In genomic region chr19:6279481-6280144, GRCm38 (mm10) we compare ENCODE assay signal across 10 mouse cellular contexts. TPM values are rescaled to one million over a fixed set of nuclear protein-coding genes. Genes with fewer than 3 reads are reported as not detected.
DNase-seq lines count a peak whose midpoint lies in the region; ATAC-seq lines count a peak whose summit lies in the region.
"Had no signal": no experiment of that assay in that cellular context is flagged by ENCODE, and none has a peak within 500 bp of the region (broad histone marks: within the 10 kb centered on the region; RNA-seq: fewer than 3 reads in every experiment).

No protein-coding gene starts in this region.

- peak overlapping the region; percentile 62; the same call in 1 of the 2 replicates for H3K4me2 ChIP-seq in kidney, embryonic 14.5 days (replicated peaks; ENCODE audit: low read depth, low read length)
- H3K4me2 ChIP-seq in embryonic facial prominence, embryonic 11.5 days (ENCODE audit: low read depth, low read length) = peak overlapping the region; percentile 93
- H3K4me2 ChIP-seq in hindbrain, embryonic 14.5 days (replicated peaks) = peak overlapping the region; percentile 97
- peak overlapping the region; percentile 81 for H3K4me2 ChIP-seq in midbrain, embryonic 13.5 days (replicated peaks)

- H3K9me3 ChIP-seq in kidney, embryonic 14.5 days (ENCODE audit: control insufficient read depth, low read length) = no peaks in the 10 kb centered on the region
- H3K9me3 ChIP-seq in embryonic facial prominence, embryonic 11.5 days (replicated peaks; ENCODE audit: control insufficient read depth, low read length) = no peaks in the 10 kb centered on the region
- no peaks in the 10 kb centered on the region for H3K9me3 ChIP-seq in hindbrain, embryonic 14.5 days (ENCODE audit: control insufficient read depth, low read length)
- no peaks in the 10 kb centered on the region for H3K9me3 ChIP-seq in midbrain, embryonic 13.5 days
- H3K9me3 ChIP-seq: G1E had no signal

- DNase-seq in kidney, postnatal 14 days = no peak
- DNase-seq in embryonic facial prominence, embryonic 11.5 days (ENCODE audit: low spot score) = no peak
- DNase-seq in hindbrain, embryonic 14.5 days (ENCODE audit: low spot score) = no peak
- no peak for DNase-seq in thymus, postnatal 36 days
- DNase-seq in c-Kit-positive CD71-positive TER-119-positive erythroid progenitor cells, embryonic 14.5 days (ENCODE audit: low spot score) = no peak

- 82% methylated on average over 6 of the region's 6 CpGs for WGBS in kidney, embryonic 14.5 days
- 93% methylated on average over 6 of the region's 6 CpGs for WGBS in embryonic facial prominence, embryonic 11.5 days
- 84% methylated on average over 6 of the region's 6 CpGs for WGBS in hindbrain, embryonic 14.5 days
- 97% methylated on average over 6 of the region's 6 CpGs for WGBS in midbrain, embryonic 13.5 days

- no peaks in the 10 kb centered on the region for H3K27me3 ChIP-seq in kidney, embryonic 14.5 days (ENCODE audit: control insufficient read depth, insufficient read depth, low read length)
- no peaks in the 10 kb centered on the region for H3K27me3 ChIP-seq in embryonic facial prominence, embryonic 11.5 days (ENCODE audit: control insufficient read depth, insufficient read depth, low read length)
- no peaks in the 10 kb centered on the region for H3K27me3 ChIP-seq in hindbrain, embryonic 14.5 days (ENCODE audit: control insufficient read depth, insufficient read depth, low read length)
- H3K27me3 ChIP-seq in midbrain, embryonic 13.5 days = no peaks in the 10 kb centered on the region

- H3K36me3 ChIP-seq in kidney, embryonic 14.5 days (ENCODE audit: control insufficient read depth, insufficient read depth, low read length) = peaks cover 46% of the 10 kb centered on the region
- H3K36me3 ChIP-seq in embryonic facial prominence, embryonic 11.5 days (replicated peaks; ENCODE audit: control insufficient read depth, insufficient read depth, low read depth, low read length) = peaks cover 4% of the 10 kb centered on the region
- H3K36me3 ChIP-seq in hindbrain, embryonic 14.5 days (replicated peaks; ENCODE audit: control insufficient read depth, insufficient read depth) = peaks cover 41% of the 10 kb centered on the region
- H3K36me3 ChIP-seq in midbrain, embryonic 13.5 days = peaks cover 44% of the 10 kb centered on the region

- peak overlapping the region; percentile 37; the same call in 1 of the 2 replicates for H3K9ac ChIP-seq in kidney, embryonic 14.5 days (ENCODE audit: low read depth, low read length)
- peak overlapping the region; percentile 33 for H3K9ac ChIP-seq in embryonic facial prominence, embryonic 11.5 days (replicated peaks; ENCODE audit: low read length)
- H3K9ac ChIP-seq in hindbrain, embryonic 14.5 days = peak overlapping the region; percentile 84
- H3K9ac ChIP-seq in midbrain, embryonic 13.5 days (replicated peaks) = peak overlapping the region; percentile 89

- ATAC-seq in kidney, embryonic 14.5 days (ENCODE audit: low FRiP score, low TSS enrichment) = no peak
- no peak for ATAC-seq in embryonic facial prominence, embryonic 11.5 days (replicated peaks; ENCODE audit: insufficient number of reproducible peaks, low FRiP score, low TSS enrichment, low read depth)
- no peak for ATAC-seq in hindbrain, embryonic 14.5 days (ENCODE audit: low FRiP score)
- no peak for ATAC-seq in midbrain, embryonic 13.5 days
- no peak for ATAC-seq in monocyte, adult 5-6 weeks (replicated peaks; ENCODE audit: insufficient number of reproducible peaks, low FRiP score, low TSS enrichment, poor library complexity, severe bottlenecking)

- no peak overlapping the region for H3K27ac ChIP-seq in kidney, embryonic 14.5 days (ENCODE audit: low read depth, low read length)
- no peak overlapping the region for H3K27ac ChIP-seq in embryonic facial prominence, embryonic 11.5 days (replicated peaks; ENCODE audit: low read depth, low read length)
- no peak overlapping the region for H3K27ac ChIP-seq in hindbrain, embryonic 14.5 days
- no peak overlapping the region for H3K27ac ChIP-seq in midbrain, embryonic 13.5 days

- no peak overlapping the region for H3K4me3 ChIP-seq in kidney, embryonic 14.5 days (ENCODE audit: low read length)
- H3K4me3 ChIP-seq in embryonic facial prominence, embryonic 11.5 days (ENCODE audit: low read depth, low read length) = no peak overlapping the region
- H3K4me3 ChIP-seq in hindbrain, embryonic 14.5 days (replicated peaks; ENCODE audit: low read length) = peak overlapping the region; percentile 85; the same call in 1 of the 2 replicates
- peak overlapping the region; percentile 81 for H3K4me3 ChIP-seq in midbrain, embryonic 13.5 days (replicated peaks)

- H3K4me1 ChIP-seq in kidney, embryonic 14.5 days (ENCODE audit: control insufficient read depth, insufficient read depth, low read length) = peaks cover 28% of the 10 kb centered on the region
- peaks cover 5% of the 10 kb centered on the region for H3K4me1 ChIP-seq in embryonic facial prominence, embryonic 11.5 days (ENCODE audit: control insufficient read depth, insufficient read depth, low read length)
- peaks cover 35% of the 10 kb centered on the region for H3K4me1 ChIP-seq in hindbrain, embryonic 14.5 days (replicated peaks; ENCODE audit: control insufficient read depth, insufficient read depth, low read length)
- peaks cover 47% of the 10 kb centered on the region for H3K4me1 ChIP-seq in midbrain, embryonic 13.5 days (replicated peaks)

RNA-seq across cellular contexts. Expression of gene Ehd1, which starts 3.1 kb away (rescaled TPM):
- polyA plus RNA-seq in kidney, embryonic 14.5 days (2014; fragmentation: Nextera tagmentation; extraction: Ambion mirVana) = 38.3 and 46.0 TPM in 2 replicates
- 50.9 and 58.1 TPM in 2 replicates for polyA plus RNA-seq in embryonic facial prominence, embryonic 11.5 days (2014; fragmentation: Nextera tagmentation; extraction: Ambion mirVana)
- polyA plus RNA-seq in hindbrain, embryonic 14.5 days (2014; fragmentation: Nextera tagmentation; extraction: Ambion mirVana) = 80.0 and 84.9 TPM in 2 replicates
- polyA plus RNA-seq in midbrain, embryonic 13.5 days (2015; fragmentation: Nextera tagmentation; extraction: Ambion mirVana) = 89.7 and 93.8 TPM in 2 replicates
- total RNA-seq in monocyte, adult 5-6 weeks (2017) = 40.8 to 62.5 TPM (median 59.6 TPM) in 3 replicates

RNA-seq across cellular contexts. Expression of gene Cdc42bpg, which starts 26.6 kb away (rescaled TPM):
- 0.89 and 2.0 TPM in 2 replicates for polyA plus RNA-seq in kidney, embryonic 14.5 days (2014; fragmentation: Nextera tagmentation; extraction: Ambion mirVana)
- polyA plus RNA-seq in embryonic facial prominence, embryonic 11.5 days (2014; fragmentation: Nextera tagmentation; extraction: Ambion mirVana) = 0.43 and 0.61 TPM in 2 replicates
- 0.56 and 0.63 TPM in 2 replicates for polyA plus RNA-seq in hindbrain, embryonic 14.5 days (2014; fragmentation: Nextera tagmentation; extraction: Ambion mirVana)
- 0.39 and 0.46 TPM in 2 replicates for polyA plus RNA-seq in midbrain, embryonic 13.5 days (2015; fragmentation: Nextera tagmentation; extraction: Ambion mirVana)
- total RNA-seq in monocyte, adult 5-6 weeks (2017) = 1.9 to 4.3 TPM (median 2.2 TPM) in 3 replicates

RNA-seq across cellular contexts. Expression of gene Atg2a, which starts 38.1 kb away (rescaled TPM):
- polyA plus RNA-seq in kidney, embryonic 14.5 days (2014; fragmentation: Nextera tagmentation; extraction: Ambion mirVana) = 7.2 and 12.4 TPM in 2 replicates
- 6.5 and 7.7 TPM in 2 replicates for polyA plus RNA-seq in embryonic facial prominence, embryonic 11.5 days (2014; fragmentation: Nextera tagmentation; extraction: Ambion mirVana)
- 14.5 and 14.8 TPM in 2 replicates for polyA plus RNA-seq in hindbrain, embryonic 14.5 days (2014; fragmentation: Nextera tagmentation; extraction: Ambion mirVana)
- polyA plus RNA-seq in midbrain, embryonic 13.5 days (2015; fragmentation: Nextera tagmentation; extraction: Ambion mirVana) = 11.4 and 12.4 TPM in 2 replicates
- 32.7 to 41.0 TPM (median 33.2 TPM) in 3 replicates for total RNA-seq in monocyte, adult 5-6 weeks (2017)

RNA-seq across cellular contexts. Expression of gene Ppp2r5b, which starts 43.9 kb away (rescaled TPM):
- 16.4 and 19.7 TPM in 2 replicates for polyA plus RNA-seq in kidney, embryonic 14.5 days (2014; fragmentation: Nextera tagmentation; extraction: Ambion mirVana)
- 25.0 and 27.8 TPM in 2 replicates for polyA plus RNA-seq in embryonic facial prominence, embryonic 11.5 days (2014; fragmentation: Nextera tagmentation; extraction: Ambion mirVana)
- 140 and 158 TPM in 2 replicates for polyA plus RNA-seq in hindbrain, embryonic 14.5 days (2014; fragmentation: Nextera tagmentation; extraction: Ambion mirVana)
- 78.4 and 84.8 TPM in 2 replicates for polyA plus RNA-seq in midbrain, embryonic 13.5 days (2015; fragmentation: Nextera tagmentation; extraction: Ambion mirVana)
- total RNA-seq in monocyte, adult 5-6 weeks (2017) = 15.6 to 22.7 TPM (median 18.0 TPM) in 3 replicates

RNA-seq across cellular contexts. Expression of gene Gpha2, which starts 53.4 kb away (rescaled TPM):
- polyA plus RNA-seq in kidney, embryonic 14.5 days (2014; fragmentation: Nextera tagmentation; extraction: Ambion mirVana) = 0.93 TPM in 1 of 2 replicates, not detected in the other
- polyA plus RNA-seq in embryonic facial prominence, embryonic 11.5 days (2014; fragmentation: Nextera tagmentation; extraction: Ambion mirVana) = 1.9 and 2.4 TPM in 2 replicates
- not detected in 2 replicates for polyA plus RNA-seq in hindbrain, embryonic 14.5 days (2014; fragmentation: Nextera tagmentation; extraction: Ambion mirVana)
- not detected in 2 replicates for polyA plus RNA-seq in midbrain, embryonic 13.5 days (2015; fragmentation: Nextera tagmentation; extraction: Ambion mirVana)
- total RNA-seq in monocyte, adult 5-6 weeks (2017) = not detected in 3 replicates
- total RNA-seq: G1E; layer of hippocampus, postnatal 25 days had no signal
- polyA plus RNA-seq: G1E had no signal

Comparison
In these comparisons a context has a peak if more than half of its experiments do, and no peak if none do; other contexts are left out.
1. H3K4me3 ChIP-seq: peak in hindbrain, embryonic 14.5 days (single experiment) and midbrain, embryonic 13.5 days (single experiment); none in kidney, embryonic 14.5 days (single experiment) and embryonic facial prominence, embryonic 11.5 days (single experiment).
2. H3K9ac ChIP-seq: peak in every context shown above with its lines; median percentile 89 in midbrain, embryonic 13.5 days; 84 in hindbrain, embryonic 14.5 days; 37 in kidney, embryonic 14.5 days; 33 in embryonic facial prominence, embryonic 11.5 days.
3. Peak in every context shown above with its lines, with median percentiles within 50 percentile points of each other: H3K4me2 ChIP-seq.